Mouse (Mus musculus) CH12.LX (cell line): ENCODE data around the gene Mrpl14. TPM values are rescaled to one million over a fixed set of nuclear protein-coding genes. Genes with fewer than 3 reads are reported as not detected.

Experiments used
- DNase-seq: peaks from one replicate; pipeline ENCODE4 v3.0.0-alpha.2; 2013; ENCODE audit errors: extremely low read depth
- H3K27ac ChIP-seq: 2 replicates; pipeline ENCODE4 v1.5.1; 2012; ENCODE audit warnings: low read depth, mild to moderate bottlenecking, control low read depth, moderate library complexity; ENCODE audit not compliant: insufficient read depth
- H3K27me3 ChIP-seq: replicated peaks from 2 replicates; pipeline ENCODE3; 2012; ENCODE audit warnings: inconsistent platforms
- H3K36me3 ChIP-seq, 2 experiments: replicated peaks in 1 of 2; 2 replicates each; pipeline versions ENCODE3 to v1.6.1; 2012; ENCODE audit warnings: inconsistent platforms in 1 of 2, low read length in 1 of 2, mild to moderate bottlenecking in 1 of 2, mixed read lengths in 1 of 2, moderate library complexity in 1 of 2; ENCODE audit not compliant: control insufficient read depth in 1 of 2, insufficient read depth in 1 of 2
- H3K4me1 ChIP-seq, 2 experiments: 2 replicates each; pipeline ENCODE4 v1.6.1; 2012; ENCODE audit warnings: inconsistent platforms in 1 of 2, moderate library complexity in 1 of 2; ENCODE audit not compliant: insufficient read depth in 2 of 2, control insufficient read depth in 1 of 2
- H3K4me2 ChIP-seq: 2 replicates; pipeline ENCODE4 v1.6.1; 2012; ENCODE audit warnings: low read depth, mild to moderate bottlenecking, control low read depth; ENCODE audit not compliant: poor library complexity, insufficient read depth, severe bottlenecking
- H3K4me3 ChIP-seq, 3 experiments: fragments of 150-350 bp in 1 of 3; sonication (generic) in 1 of 3; replicated peaks in 1 of 3; 2 replicates each; pipeline versions ENCODE3 to v1.5.1; 2011 to 2012; ENCODE audit warnings: low read depth in 2 of 3, low read length in 2 of 3, mild to moderate bottlenecking in 2 of 3, moderate library complexity in 2 of 3, control low read depth in 1 of 3, improper control_type of control experiment in 1 of 3, inconsistent platforms in 1 of 3, mixed read lengths in 1 of 3; ENCODE audit not compliant: poor library complexity in 1 of 3
- H3K79me2 ChIP-seq: replicated peaks from 2 replicates; pipeline ENCODE4 v1.6.1; 2012; ENCODE audit warnings: mild to moderate bottlenecking, moderate library complexity; ENCODE audit not compliant: control insufficient read depth, poor library complexity, insufficient read depth, severe bottlenecking; ENCODE audit errors: extremely low read depth
- H3K9ac ChIP-seq: 2 replicates; pipeline ENCODE4 v1.6.1; 2012; ENCODE audit warnings: low read depth, mild to moderate bottlenecking, control low read depth, moderate library complexity; ENCODE audit not compliant: insufficient read depth
- H3K9me3 ChIP-seq: replicated peaks from 2 replicates; pipeline ENCODE3; 2012; ENCODE audit warnings: low read length, inconsistent platforms, mixed read lengths
- CHD2 ChIP-seq: IDR thresholded peaks from 2 replicates; pipeline ENCODE4 v1.6.1; 2011; ENCODE audit warnings: low read length, improper control_type of control experiment
- HCFC1 ChIP-seq: IDR thresholded peaks from 2 replicates; pipeline ENCODE4 v1.6.1; 2012; ENCODE audit warnings: low read depth, mild to moderate bottlenecking, inconsistent platforms, low read length, improper control_type of control experiment
- JUND ChIP-seq: conservative IDR thresholded peaks from 2 replicates; pipeline ENCODE4 v1.6.1; 2011; ENCODE audit warnings: low read depth, low read length, improper control_type of control experiment
- KAT2A ChIP-seq: IDR thresholded peaks from 2 replicates; pipeline ENCODE4 v1.6.1; 2012; ENCODE audit warnings: low read length, improper control_type of control experiment, inconsistent platforms; ENCODE audit not compliant: insufficient replicate concordance
- MXI1 ChIP-seq: IDR thresholded peaks from 2 replicates; pipeline ENCODE4 v1.6.1; 2011; ENCODE audit warnings: mild to moderate bottlenecking, low read depth, low read length, improper control_type of control experiment
- NELFE ChIP-seq: IDR thresholded peaks from 2 replicates; pipeline ENCODE4 v1.6.1; 2011; ENCODE audit warnings: low read depth, low read length, improper control_type of control experiment
- NRF1 ChIP-seq: IDR thresholded peaks from 2 replicates; pipeline ENCODE4 v1.6.1; 2014; ENCODE audit warnings: low read depth, mild to moderate bottlenecking, inconsistent platforms, low read length, improper control_type of control experiment, moderate library complexity
- PAX5 ChIP-seq: IDR thresholded peaks from 2 replicates; pipeline ENCODE4 v1.6.1; 2012; ENCODE audit warnings: low read length, inconsistent platforms, mixed read lengths
- TCF12 ChIP-seq: IDR thresholded peaks from 2 replicates; pipeline ENCODE4 v1.6.1; 2014; ENCODE audit warnings: low read depth, mild to moderate bottlenecking, inconsistent platforms, low read length, improper control_type of control experiment
- UBTF ChIP-seq: IDR thresholded peaks from 2 replicates; pipeline ENCODE4 v1.6.1; 2012; ENCODE audit warnings: low read depth, mild to moderate bottlenecking, inconsistent platforms, low read length, improper control_type of control experiment, moderate library complexity
- ZC3H11A ChIP-seq: IDR thresholded peaks from 2 replicates; pipeline ENCODE4 v1.6.1; 2012; ENCODE audit warnings: low read depth, mild to moderate bottlenecking, inconsistent platforms, low read length, improper control_type of control experiment
- ZKSCAN1 ChIP-seq: IDR thresholded peaks from 2 replicates; pipeline ENCODE4 v1.6.1; 2012; ENCODE audit warnings: low read depth, inconsistent platforms, low read length, improper control_type of control experiment, borderline replicate concordance
- dilution Hi-C: fragments of 300-500 bp; cut with MboI; formaldehyde crosslinking; loops from 2 replicates; pipeline ENCODE4 v1.14.3; 2020; ENCODE audit warnings: low sequenced_read_pairs; ENCODE audit not compliant: extremely low pct_unique_long_range_greater_than_20kb, extremely low pct_ligation_motif_present
- in situ Hi-C: fragments of 300-500 bp; cut with MboI; formaldehyde crosslinking; loops from 3 replicates; pipeline ENCODE4 v1.14.3; 2019; ENCODE audit warnings: low sequenced_read_pairs, low pct_ligation_motif_present, low pct_unique_long_range_greater_than_20kb, mixed read lengths
- polyA plus RNA-seq: library from polyadenylated mRNA; unstranded; fragments of >175 nt; gene quantifications from 2 replicates; pipeline ENCODE4 v1.2.1, GENCODE M21; 2012; ENCODE audit warnings: low read depth; ENCODE audit not compliant: insufficient read length
- total RNA-seq, 2 experiments: library from RNA; depleted of rRNA; stranded (reverse); fragments of 300-350 nt in 1 of 2; fragments of >200 nt in 1 of 2; gene quantifications; 2 replicates each; pipeline ENCODE4 v1.2.3; 2012 to 2014

The Mrpl14 gene
- total and polyA plus RNA-seq, 3 experiments = 46.1 to 62.5 (median 56.9) TPM

DNA sequence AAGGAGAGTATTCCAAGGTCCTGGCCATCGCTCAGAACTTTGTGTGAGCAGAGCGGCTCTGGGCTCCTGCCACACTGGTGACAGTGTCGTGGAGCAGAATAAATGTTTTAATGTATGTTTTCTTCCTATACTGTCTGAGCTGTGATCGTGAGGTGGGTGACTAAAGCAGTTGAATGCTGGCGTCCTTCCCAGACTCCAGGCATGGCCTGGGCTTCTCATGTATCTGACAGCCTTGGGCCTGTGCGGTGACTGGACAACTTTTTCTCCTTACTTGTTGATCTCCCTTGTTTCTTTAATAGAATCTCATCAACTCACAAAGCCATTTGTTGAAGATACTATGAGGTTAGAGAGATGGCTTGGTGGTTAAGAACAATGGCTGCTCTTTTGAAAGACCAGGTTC, 12.2 kb downstream of the Mrpl14 start:
- in situ Hi-C loops (no loop called here), dilution Hi-C loops (no loop called here)
- TF ChIP-seq JUND = no peak

DNA sequence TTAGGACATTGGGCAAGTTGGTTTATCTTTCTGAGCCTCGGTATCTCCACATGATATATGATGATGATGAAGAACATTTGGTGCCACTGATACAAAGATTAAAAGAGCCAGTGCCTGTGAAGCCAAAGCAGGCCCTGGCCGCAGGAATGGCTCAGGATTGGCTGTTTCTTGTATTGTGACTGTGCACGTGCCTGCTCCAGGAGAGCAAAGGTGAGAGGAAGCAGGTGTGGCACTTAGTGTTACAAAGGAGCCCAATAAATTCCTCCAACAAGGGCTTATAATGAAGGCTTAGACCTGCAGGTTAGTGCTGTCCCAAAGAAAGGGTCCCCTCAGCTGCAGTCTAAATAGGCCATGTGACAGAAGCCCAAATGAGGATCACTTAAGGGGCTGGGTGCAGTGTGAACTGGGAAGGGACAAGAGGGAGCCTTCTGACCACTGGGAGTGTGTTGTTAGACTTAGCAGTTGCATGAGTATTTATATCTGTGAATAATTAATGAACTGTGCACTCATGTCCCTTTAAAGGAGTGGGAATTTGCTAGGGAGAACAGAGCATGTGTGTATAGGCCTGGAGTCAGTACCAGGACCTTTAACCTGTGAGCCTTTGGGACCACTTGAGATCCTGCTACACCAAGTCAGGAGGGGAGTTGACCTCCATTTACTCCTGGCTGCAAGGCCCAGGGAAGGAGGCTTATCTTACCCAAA, 13.1 kb downstream of the Mrpl14 start:
- Histone ChIP-seq H3K9me3 (no peaks in the 10 kb centered on the region), H3K27me3 (no peaks in the 10 kb centered on the region), H3K4me2 (no peak overlapping the region), H3K4me1 (peaks cover 15 to 36% of the 10 kb centered on the region in 2 experiments), H3K9ac (no peak overlapping the region), H3K36me3 (peaks cover 9 to 36% of the 10 kb centered on the region in 2 experiments)
- DNase-seq = no peak
- dilution Hi-C loops = no loop called here
- in situ Hi-C loops = no loop called here
- TF ChIP-seq NELFE = no peak
- TF ChIP-seq, all 38 proteins: peak for 0
- Histone ChIP-seq H3K4me3 (no peak overlapping the region), H3K79me2 (no peaks in the 10 kb centered on the region), H3K27ac (no peak overlapping the region)

More for the DNA sequence above, 12.2 kb downstream of the Mrpl14 start:
- H3K9ac ChIP-seq = no peak overlapping the region
- H3K9me3 ChIP-seq = no peaks in the 10 kb centered on the region
- H3K79me2 ChIP-seq = no peaks in the 10 kb centered on the region
- H3K4me2 ChIP-seq = no peak overlapping the region
- H3K27me3 ChIP-seq = no peaks in the 10 kb centered on the region
- H3K36me3 ChIP-seq = peaks cover 9 to 36% of the 10 kb centered on the region in 2 experiments
- no peak overlapping the region for H3K4me3 ChIP-seq
- H3K27ac ChIP-seq = no peak overlapping the region
- H3K4me1 ChIP-seq = peaks cover 13 to 37% of the 10 kb centered on the region in 2 experiments
- DNase-seq = no peak

DNA sequence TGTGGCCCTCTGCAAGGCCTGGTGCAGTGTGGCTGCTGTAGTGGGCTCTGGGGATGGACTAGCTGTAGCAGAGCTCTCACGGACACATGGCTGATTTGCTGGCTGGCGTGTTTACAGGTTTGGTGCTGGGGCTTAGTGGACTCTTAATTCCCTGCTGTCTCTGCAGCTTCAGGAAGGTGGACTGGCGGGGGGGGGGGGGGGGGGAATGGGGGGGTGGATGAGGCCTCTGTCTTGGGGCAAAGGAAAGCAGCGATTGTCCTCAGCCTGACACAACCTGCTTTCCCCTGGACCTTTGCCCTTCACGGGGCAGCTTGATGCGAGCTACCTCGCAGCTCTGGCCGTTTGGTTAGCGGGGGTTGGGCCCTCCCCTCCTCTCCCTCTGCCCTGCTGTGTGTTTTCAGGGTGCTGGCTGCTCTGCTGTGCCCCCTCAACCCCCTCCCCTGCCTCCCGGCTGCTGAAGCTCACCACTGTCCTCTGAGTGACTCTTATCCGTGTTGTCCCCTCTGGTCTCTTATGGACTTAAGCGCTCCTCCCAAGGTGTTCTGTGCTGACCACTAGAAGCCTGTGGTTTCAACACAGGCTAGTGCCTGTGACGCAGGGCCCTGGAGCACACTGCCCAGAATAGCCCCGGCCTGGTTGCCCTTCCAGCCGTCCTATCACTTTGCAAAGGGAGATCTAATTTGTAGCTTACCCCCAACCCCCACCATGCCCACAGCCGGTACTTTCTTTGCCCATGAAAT, 14.5 kb downstream of the Mrpl14 start:
- no peak overlapping the region for H3K27ac ChIP-seq
- no peak overlapping the region for H3K9ac ChIP-seq
- H3K4me1 ChIP-seq = peaks cover 6 to 22% of the 10 kb centered on the region in 2 experiments
- H3K27me3 ChIP-seq = no peaks in the 10 kb centered on the region
- no peak overlapping the region for H3K4me3 ChIP-seq
- H3K9me3 ChIP-seq = no peaks in the 10 kb centered on the region
- dilution Hi-C loops (no loop called here), in situ Hi-C loops (no loop called here)
- no peak for DNase-seq
- TF ChIP-seq PAX5 = no peak
- TF ChIP-seq MXI1 = no peak
- no peak for TF ChIP-seq KAT2A
- no peak for TF ChIP-seq ZKSCAN1
- TF ChIP-seq HCFC1 = no peak
- TF ChIP-seq NRF1 = no peak
- TF ChIP-seq UBTF = no peak
- no peak for TF ChIP-seq TCF12
- TF ChIP-seq ZC3H11A = no peak
- TF ChIP-seq CHD2 = no peak
- no peak overlapping the region for H3K4me2 ChIP-seq
- peaks cover 9 to 34% of the 10 kb centered on the region in 2 experiments for H3K36me3 ChIP-seq
- no peaks in the 10 kb centered on the region for H3K79me2 ChIP-seq
